Mouse (Mus musculus): ENCODE measurements at regions not wholly inside any gene's neighbourhood (a gene's known extent, or its start where the extent isn't known, plus 50 kb on each side); places are given as distances from the start of the nearest gene placed in this dataset.

DNA sequence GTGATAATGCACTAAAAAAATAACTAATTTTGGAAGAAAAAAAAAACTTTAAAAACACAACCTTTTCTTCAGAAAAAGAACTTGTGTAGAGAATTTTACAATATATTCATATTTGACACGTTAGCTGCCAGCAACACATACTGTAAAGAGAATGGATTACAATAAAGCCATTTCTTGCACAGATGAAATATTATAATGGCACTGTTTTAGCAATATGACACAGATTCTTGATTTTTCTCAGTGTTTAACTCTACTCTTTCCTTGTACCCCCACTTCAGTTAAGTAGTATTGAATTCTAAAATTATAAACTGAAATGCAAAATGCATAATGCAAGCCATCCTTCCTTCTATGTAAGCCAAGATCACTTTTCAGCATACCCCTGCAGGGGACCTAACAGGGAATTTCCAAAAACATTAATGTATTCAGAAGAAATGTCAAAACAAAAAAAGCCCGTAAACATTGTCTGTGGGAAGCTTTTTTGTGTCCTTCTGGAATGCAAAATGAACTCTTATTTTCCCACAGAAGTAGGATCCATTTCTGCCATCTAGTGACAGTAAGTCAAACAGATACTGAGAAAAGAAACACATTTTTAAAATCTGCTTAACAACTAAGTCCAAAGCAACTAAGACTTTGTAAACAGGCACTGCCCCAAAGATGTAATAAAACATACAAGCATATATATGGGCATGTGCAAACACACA is 501.1 kb upstream of the Arrdc3 start:
- TF ChIP-seq ETS1 (IDR thresholded peaks at IDR 0.05; ENCODE audit: low read depth, low read length) (no peak), POLR2AphosphoS5 (IDR thresholded peaks at IDR 0.05; ENCODE audit: borderline replicate concordance, low read depth, low read length) (no peak), USF2 (IDR thresholded peaks at IDR 0.05; ENCODE audit: borderline replicate concordance in 1 of 2, insufficient read depth in 1 of 2, low read depth in 1 of 2, low read length in 2 of 2) (no peak), RCOR1 (IDR thresholded peaks at IDR 0.05; ENCODE audit: low read depth, low read length) (no peak), CHD2 (IDR thresholded peaks at IDR 0.05; ENCODE audit: low read length) (no peak), MXI1 (IDR thresholded peaks at IDR 0.05; ENCODE audit: low read depth, low read length) (no peak), BHLHE40 (IDR thresholded peaks at IDR 0.05; ENCODE audit: borderline replicate concordance, low read depth, low read length) (no peak)

DNA sequence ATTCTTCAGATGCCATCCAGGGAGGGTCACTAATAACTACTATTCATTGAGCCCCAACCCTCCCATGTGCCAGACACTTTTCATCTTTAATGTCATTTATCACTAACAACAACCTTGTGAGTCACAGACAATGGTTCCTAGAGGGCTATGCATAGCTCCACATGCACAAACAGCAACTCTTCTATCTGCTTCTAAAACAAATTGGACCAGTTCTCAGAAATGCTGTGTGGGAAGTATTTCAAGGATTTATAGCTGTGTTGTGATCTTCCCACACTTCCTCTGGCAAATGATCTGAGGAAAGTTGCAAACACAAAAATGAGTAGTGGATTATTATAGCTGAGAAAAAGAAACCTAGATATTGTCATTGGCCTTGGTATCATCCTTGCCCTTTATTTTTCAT is 474.3 kb upstream of the Arrdc3 start:
- TF ChIP-seq GATA1 (IDR thresholded peaks at IDR 0.05; ENCODE audit: low read depth, low read length) (no peak), MYB (IDR thresholded peaks at IDR 0.05; ENCODE audit: low read depth, low read length) (no peak), ETS1 (IDR thresholded peaks at IDR 0.05; ENCODE audit: low read depth, low read length) (no peak), MEF2A (IDR thresholded peaks at IDR 0.05; ENCODE audit: extremely low read depth, insufficient replicate concordance, low read depth, low read length, poor library complexity, severe bottlenecking) (no peak), MAZ (IDR thresholded peaks at IDR 0.05; ENCODE audit: low read depth, low read length) (no peak), ZMIZ1 (IDR thresholded peaks at IDR 0.05; ENCODE audit: low read depth, low read length) (no peak), USF2 (IDR thresholded peaks at IDR 0.05; ENCODE audit: borderline replicate concordance in 1 of 2, insufficient read depth in 1 of 2, low read depth in 1 of 2, low read length in 2 of 2) (no peak), HCFC1 (IDR thresholded peaks at IDR 0.05; ENCODE audit: low read depth, low read length) (no peak), BHLHE40 (IDR thresholded peaks at IDR 0.05; ENCODE audit: borderline replicate concordance, low read depth, low read length) (no peak), ELF1 (IDR thresholded peaks at IDR 0.05; ENCODE audit: low read depth, low read length) (no peak)
- DNase-seq (ENCODE audit: low read depth, low spot score), result no peak
- Histone ChIP-seq H3K9ac (ENCODE audit: control insufficient read depth, low read depth, low read length, poor library complexity, severe bottlenecking) (no peak overlapping the region), H3K27ac (ENCODE audit: control insufficient read depth, low read depth, low read length) (no peak overlapping the region), H3K4me1 (ENCODE audit: control insufficient read depth in 1 of 2, insufficient read depth in 2 of 2, low read length in 2 of 2) (no peaks in the 10 kb centered on the region), H3K9me3 (replicated peaks; ENCODE audit: insufficient read depth, low read length) (no peaks in the 10 kb centered on the region), H3K4me3 (ENCODE audit: control insufficient read depth in 1 of 2, insufficient read depth in 1 of 2, low read depth in 2 of 2, low read length in 2 of 2) (no peak overlapping the region), H3K36me3 (ENCODE audit: control insufficient read depth in 1 of 2, insufficient read depth in 2 of 2, low read length in 2 of 2) (no peaks in the 10 kb centered on the region), H3K27me3 (ENCODE audit: control insufficient read depth in 1 of 2, insufficient read depth in 2 of 2, low read length in 2 of 2) (no peaks in the 10 kb centered on the region), H3K79me2 (ENCODE audit: control insufficient read depth, insufficient read depth, low read length, poor library complexity) (no peaks in the 10 kb centered on the region)

More for the DNA sequence above, 501.1 kb upstream of the Arrdc3 start:
- H3K4me3 ChIP-seq (ENCODE audit: control insufficient read depth in 1 of 2, insufficient read depth in 1 of 2, low read depth in 2 of 2, low read length in 2 of 2), result no peak overlapping the region
- no peak overlapping the region for H3K27ac ChIP-seq (ENCODE audit: control insufficient read depth, low read depth, low read length)
- H3K9ac ChIP-seq (ENCODE audit: control insufficient read depth, low read depth, low read length, poor library complexity, severe bottlenecking), result no peak overlapping the region
- no peaks in the 10 kb centered on the region for H3K27me3 ChIP-seq (ENCODE audit: control insufficient read depth in 1 of 2, insufficient read depth in 2 of 2, low read length in 2 of 2)
- H3K79me2 ChIP-seq (ENCODE audit: control insufficient read depth, insufficient read depth, low read length, poor library complexity), result no peaks in the 10 kb centered on the region
- DNase-seq (ENCODE audit: low read depth, low spot score), result no peak
- H3K9me3 ChIP-seq (replicated peaks; ENCODE audit: insufficient read depth, low read length), result no peaks in the 10 kb centered on the region
- H3K36me3 ChIP-seq (ENCODE audit: control insufficient read depth in 1 of 2, insufficient read depth in 2 of 2, low read length in 2 of 2), result no peaks in the 10 kb centered on the region
- no peaks in the 10 kb centered on the region for H3K4me1 ChIP-seq (ENCODE audit: control insufficient read depth in 1 of 2, insufficient read depth in 2 of 2, low read length in 2 of 2)

All from MEL (cell line).